Mouse (Mus musculus) MEL (cell line): ENCODE measurements around the gene Slc47a1.

ENCODE experiments used
- MAFK ChIP-seq: IDR thresholded peaks from 2 replicates; pipeline ENCODE4 v1.6.1; 2011; ENCODE audit warnings: low read depth, mild to moderate bottlenecking, low read length, improper control_type of control experiment, borderline replicate concordance
- MAX ChIP-seq: IDR thresholded peaks from 2 replicates; pipeline ENCODE4 v1.6.1; 2011; ENCODE audit warnings: low read length, improper control_type of control experiment
- POLR2A ChIP-seq, 2 experiments: IDR thresholded peaks; 2 replicates each; pipeline ENCODE4 v1.6.1; 2011 to 2012; ENCODE audit warnings: low read length in 2 of 2, mild to moderate bottlenecking in 2 of 2, control low read depth in 1 of 2, improper control_type of control experiment in 1 of 2, low read depth in 1 of 2, moderate library complexity in 1 of 2; ENCODE audit not compliant: control insufficient read depth in 1 of 2, insufficient read depth in 1 of 2, poor library complexity in 1 of 2
- POLR2AphosphoS2 ChIP-seq: IDR thresholded peaks from 2 replicates; pipeline ENCODE4 v1.6.1; 2011; ENCODE audit warnings: low read length, improper control_type of control experiment
- USF2 ChIP-seq, 2 experiments: IDR thresholded peaks; 2 replicates each; pipeline ENCODE4 v1.6.1; 2011 to 2012; ENCODE audit warnings: improper control_type of control experiment in 2 of 2, low read length in 2 of 2, borderline replicate concordance in 1 of 2, inconsistent platforms in 1 of 2, low read depth in 1 of 2, mild to moderate bottlenecking in 1 of 2; ENCODE audit not compliant: insufficient read depth in 1 of 2
- ZKSCAN1 ChIP-seq: IDR thresholded peaks from 2 replicates; pipeline ENCODE4 v1.6.1; 2012; ENCODE audit warnings: low read depth, mild to moderate bottlenecking, inconsistent platforms, low read length, improper control_type of control experiment, moderate library complexity

DNA sequence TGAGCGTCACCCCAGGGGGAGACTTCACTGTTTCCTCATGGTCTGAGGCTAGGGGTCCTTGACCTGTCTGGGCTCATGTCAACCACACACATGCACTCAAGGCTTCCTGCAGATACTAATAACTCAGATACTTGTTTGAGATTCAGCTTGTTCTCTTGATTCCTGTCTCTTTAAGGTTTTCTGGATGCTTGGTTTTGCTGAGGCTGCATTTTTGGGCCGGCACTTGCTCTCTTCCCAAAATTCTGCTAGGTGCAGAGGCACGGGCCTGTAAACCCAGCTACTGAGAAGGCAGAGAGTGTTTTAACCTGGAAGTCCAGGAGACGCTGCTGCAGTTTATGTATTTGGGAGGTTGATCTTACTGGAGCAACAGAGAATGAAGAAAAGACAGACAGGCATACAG lies 23.6 kb upstream of the Slc47a1 start:
- TF ChIP-seq MAX (no peak), POLR2A (IDR thresholded peaks at IDR 0.05; ENCODE audit: control insufficient read depth in 1 of 2, insufficient read depth in 1 of 2, low read depth in 1 of 2, low read length in 2 of 2, poor library complexity in 1 of 2) (no peak), USF2 (IDR thresholded peaks at IDR 0.05; ENCODE audit: borderline replicate concordance in 1 of 2, insufficient read depth in 1 of 2, low read depth in 1 of 2, low read length in 2 of 2) (no peak), MAFK (peak; percentile 66; the same call in 1 of the 2 replicates), POLR2AphosphoS2 (no peak), ZKSCAN1 (no peak)
